Mouse (Mus musculus): ENCODE measurements around the gene Blnk. TPM values are rescaled to one million over a fixed set of nuclear protein-coding genes. Genes with fewer than 3 reads are reported as not detected.

The Blnk gene
- total RNA-seq (2023): 1 to 10 TPM; 6.2 to 8.6 TPM

DNA sequence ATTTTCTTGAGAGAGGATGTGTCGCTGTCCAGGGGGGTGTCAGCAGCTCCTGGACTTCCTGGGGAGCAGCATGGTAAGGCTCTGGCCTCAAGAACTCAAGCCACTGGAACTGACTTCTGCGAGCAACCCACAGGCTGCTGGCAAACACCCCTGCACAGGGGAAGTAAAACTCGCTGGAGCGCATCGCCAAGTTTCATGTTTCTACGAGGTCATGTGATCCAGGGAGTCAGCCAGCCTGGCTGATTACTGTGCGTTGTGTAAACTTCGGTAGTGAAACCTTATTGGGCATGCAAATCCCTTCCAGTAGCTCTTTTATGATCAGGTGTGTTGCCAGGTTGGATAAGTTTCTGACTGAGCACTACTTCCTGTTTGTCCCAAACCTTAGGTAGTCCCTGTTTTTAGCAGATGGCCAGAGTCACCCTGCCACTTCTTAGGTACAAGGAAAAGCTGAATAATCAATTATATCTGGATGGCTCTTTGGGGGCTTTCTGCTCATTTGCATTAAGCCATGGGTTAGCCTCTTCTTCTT, at the start of gene Blnk:
Blnk (minus strand) TSS at position 479 of the 529 bp plus-strand sequence.

GRCm38 (mm10) chr19:41029219-41029618, 34.9 kb upstream of the Blnk start, which contains the start of gene Dntt:
Gene Dntt, plus strand, starts transcription at chr19:41029275.

DNA sequence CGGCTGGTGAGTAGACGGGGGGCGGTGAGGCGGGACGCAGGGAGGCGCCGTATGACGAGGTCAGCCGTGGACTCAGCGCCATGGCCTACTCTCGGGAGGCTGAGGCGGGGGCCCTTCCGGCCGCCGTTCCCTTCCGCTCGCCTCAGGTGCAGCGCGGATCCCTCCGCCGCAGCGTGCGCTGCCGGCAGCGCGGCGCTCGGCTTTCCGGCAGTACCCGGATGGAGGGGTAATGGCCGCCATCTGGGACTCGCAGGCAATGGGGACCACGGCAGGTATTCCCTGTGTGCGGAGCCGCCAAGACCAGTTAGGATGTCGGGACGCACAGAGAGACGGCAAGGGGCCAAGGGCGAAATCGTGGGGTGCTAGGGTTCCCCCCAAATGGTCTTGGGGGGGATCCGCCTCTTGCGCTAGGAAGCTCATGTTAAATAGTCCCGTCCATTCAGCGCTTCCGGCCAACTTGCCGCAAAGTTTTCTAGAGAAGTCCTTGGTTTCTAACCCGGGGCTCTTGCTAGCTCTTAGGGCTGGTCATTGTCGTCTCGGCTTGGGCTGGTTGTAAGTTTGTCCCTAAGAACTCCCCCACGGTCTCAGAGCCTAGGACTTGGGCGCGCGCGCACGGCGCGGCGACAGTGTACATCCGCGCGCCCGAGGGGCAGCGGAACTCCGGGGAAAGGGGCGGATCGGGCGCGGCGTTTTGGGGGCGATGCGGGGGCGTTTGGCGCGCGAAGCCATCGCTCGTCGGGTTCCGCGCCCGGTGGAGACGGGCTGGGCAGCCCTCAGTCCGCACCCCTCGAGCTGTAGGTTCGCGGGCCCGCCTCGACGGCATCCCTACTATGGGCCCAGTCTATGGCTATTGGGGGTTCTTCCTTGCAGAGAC, 99.6 kb downstream of the Blnk start, which contains the start of gene Zfp518a:
Zfp518a (plus strand) TSS at position 187 of the 874 bp plus-strand sequence.

Other genes starting within 250 kb of the Blnk start
- gene Cc2d2b, start 245.8 kb downstream of the Blnk start, total RNA-seq (2023): not detected
- gene Ccnj, start 163.3 kb downstream of the Blnk start, total RNA-seq (2023): 1 to 10 TPM; 5.4 to 6.2 TPM
- 10 to 100 TPM; 19.0 to 22.2 TPM for gene Zfp518a, start 99.8 kb downstream of the Blnk start, total RNA-seq (2023)
- 1 to 10 TPM; 2.9 to 4.3 TPM for gene Dntt, start 34.7 kb upstream of the Blnk start, total RNA-seq (2023)
- not detected for gene Opalin, start 82.6 kb upstream of the Blnk start, total RNA-seq (2023)
- gene Tll2, start 212.3 kb upstream of the Blnk start, total RNA-seq (2023): not detected